Mouse (Mus musculus) left cerebral cortex, postnatal 10 days (tissue): ENCODE data around the gene Stab1. TPM values are rescaled to one million over a fixed set of nuclear protein-coding genes. Genes with fewer than 3 reads are reported as not detected.

ENCODE experiments used
- DNase-seq, 2 experiments: peaks; one replicate each; pipeline ENCODE4 v3.0.0; 2021 to 2022; ENCODE audit warnings: low spot score in 2 of 2, mixed read lengths in 1 of 2; ENCODE audit errors: extremely low spot score in 1 of 2
- intact Hi-C: fragments of 180-260 bp; cut with DNase I; formaldehyde crosslinking; loops from one replicate; pipeline ENCODE4 v1.15.1; 2025
- total RNA-seq, 2 experiments: library from RNA; stranded (reverse); gene quantifications; 2 replicates each; pipeline ENCODE4 v1.2.3; 2021

Stab1 gene
- total RNA-seq, 2 experiments from 2014 or later, result 24.3 to 29.6 TPM

GRCm38 (mm10) chr14:31137791-31138190 lies 30.6 kb downstream of the Stab1 start:
- intact Hi-C loops, result no loop called here
- peak in 1 of 2 experiments; percentile 59 for DNase-seq

- peak in 1 of 2 experiments; percentile 18 for DNase-seq
- intact Hi-C loops, result no loop called here
Measured at GRCm38 (mm10) chr14:31137281-31137595, 31.2 kb downstream of the Stab1 start.

- DNase-seq, result peak in 1 of 2 experiments; percentile 21
- intact Hi-C loops, result no loop called here
Measured at GRCm38 (mm10) chr14:31136411-31137280, 31.8 kb downstream of the Stab1 start.

GRCm38 (mm10) chr14:31135495-31136410 lies 32.7 kb downstream of the Stab1 start:
- intact Hi-C loops, result no loop called here
- peak in 1 of 2 experiments; percentile 39 for DNase-seq

GRCm38 (mm10) chr14:31134015-31135000 lies 34.1 kb downstream of the Stab1 start:
- peak; percentile 31 to 43 for DNase-seq
- intact Hi-C loops, result loop anchor here (5.0 kb wide), 1 partner anchor 63 kb away; no protein-coding TSS in a partner anchor

GRCm38 (mm10) chr14:31133023-31133665 lies 35.3 kb downstream of the Stab1 start:
- intact Hi-C loops, result loop anchor here (5.0 kb wide), 1 partner anchor 64 kb away; no protein-coding TSS in a partner anchor
- peak in 1 of 2 experiments; percentile 32 for DNase-seq

GRCm38 (mm10) chr14:31132491-31132975 lies 35.9 kb downstream of the Stab1 start:
- peak in 1 of 2 experiments; percentile 19 for DNase-seq
- intact Hi-C loops, result loop anchor here (5.0 kb wide), 1 partner anchor 65 kb away; no protein-coding TSS in a partner anchor

GRCm38 (mm10) chr14:31132031-31132430 lies 36.4 kb downstream of the Stab1 start:
- DNase-seq, result peak in 1 of 2 experiments; percentile 70
- intact Hi-C loops, result loop anchor here (5.0 kb wide), 1 partner anchor 65 kb away; no protein-coding TSS in a partner anchor

- no peak for DNase-seq
- intact Hi-C loops, result loop anchor here (5.0 kb wide), 1 partner anchor 66 kb away; no protein-coding TSS in a partner anchor
Measured at GRCm38 (mm10) chr14:31131272-31131821, 37.1 kb downstream of the Stab1 start.

GRCm38 (mm10) chr14:31130236-31131220 lies 37.9 kb downstream of the Stab1 start, which contains the start of gene Nt5dc2:
Gene Nt5dc2 (plus strand): TSS chr14:31131053.
- intact Hi-C loops, result loop anchor here (5.0 kb wide), 1 partner anchor 67 kb away; no protein-coding TSS in a partner anchor
- DNase-seq, result peak; percentile 62 to 94

GRCm38 (mm10) chr14:31129326-31130235 lies 38.9 kb downstream of the Stab1 start:
- peak in 1 of 2 experiments; percentile 23 for DNase-seq
- intact Hi-C loops, result loop anchor here (5.0 kb wide), 1 partner anchor 68 kb away; no protein-coding TSS in a partner anchor

GRCm38 (mm10) chr14:31128826-31129219 lies 39.6 kb downstream of the Stab1 start, which contains the start of gene Smim4:
Gene Smim4 (minus strand): TSS chr14:31128956.
- intact Hi-C loops, result no loop called here
- peak; percentile 98 to 99 for DNase-seq

- intact Hi-C loops, result no loop called here
- peak in 1 of 2 experiments; percentile 23 for DNase-seq
Measured at GRCm38 (mm10) chr14:31128101-31128825, 40.2 kb downstream of the Stab1 start.

GRCm38 (mm10) chr14:31126826-31127225 lies 41.6 kb downstream of the Stab1 start:
- DNase-seq, result no peak
- intact Hi-C loops, result no loop called here
